Mouse (Mus musculus) midbrain, embryonic 10.5 days (tissue): Measurements from ENCODE around the gene Atp6v1a. TPM values are rescaled to one million over a fixed set of nuclear protein-coding genes. Genes with fewer than 3 reads are reported as not detected.

ENCODE experiments used
- DNase-seq: peaks from one replicate; pipeline ENCODE4 v3.0.0-alpha.2; 2017; ENCODE audit warnings: low spot score
- H3K27ac ChIP-seq: fragments of 300-500 bp; sonication (generic); replicated peaks from 2 replicates; pipeline ENCODE4 v1.5.1; 2016; ENCODE audit warnings: mild to moderate bottlenecking
- H3K27me3 ChIP-seq: fragments of 300-500 bp; sonication (generic); 2 replicates; pipeline ENCODE4 v1.6.1; 2016; ENCODE audit warnings: low read depth, mild to moderate bottlenecking; ENCODE audit not compliant: poor library complexity, severe bottlenecking
- H3K36me3 ChIP-seq: fragments of 300-500 bp; sonication (generic); 2 replicates; pipeline ENCODE4 v1.6.1; 2016; ENCODE audit warnings: mild to moderate bottlenecking, moderate library complexity
- H3K4me1 ChIP-seq: fragments of 300-500 bp; sonication (generic); 2 replicates; pipeline ENCODE4 v1.6.1; 2016
- H3K4me3 ChIP-seq: fragments of 300-500 bp; sonication (generic); 2 replicates; pipeline ENCODE4 v1.5.1; 2016; ENCODE audit warnings: mild to moderate bottlenecking, moderate library complexity
- H3K9me3 ChIP-seq: fragments of 300-500 bp; sonication (generic); replicated peaks from 2 replicates; pipeline ENCODE4 v1.6.1; 2016; ENCODE audit warnings: mild to moderate bottlenecking
- WGBS: fragments of 180-500 bp; shearing (Covaris S2); methylation state at CpG from one replicate; pipeline ENCODE4 v1.1.7; 2016; 5-methylcytosine and 5-hydroxymethylcytosine counted together
- polyA plus RNA-seq: library from polyadenylated mRNA; unstranded; fragments of >200 nt; fragmentation: Nextera tagmentation; extraction: Ambion mirVana; gene quantifications from 2 replicates; pipeline ENCODE4 v1.2.1, GENCODE M21; 2016

Gene Atp6v1a
- polyA plus RNA-seq, 1 experiment from 2014 or later = 43.3 TPM

DNA sequence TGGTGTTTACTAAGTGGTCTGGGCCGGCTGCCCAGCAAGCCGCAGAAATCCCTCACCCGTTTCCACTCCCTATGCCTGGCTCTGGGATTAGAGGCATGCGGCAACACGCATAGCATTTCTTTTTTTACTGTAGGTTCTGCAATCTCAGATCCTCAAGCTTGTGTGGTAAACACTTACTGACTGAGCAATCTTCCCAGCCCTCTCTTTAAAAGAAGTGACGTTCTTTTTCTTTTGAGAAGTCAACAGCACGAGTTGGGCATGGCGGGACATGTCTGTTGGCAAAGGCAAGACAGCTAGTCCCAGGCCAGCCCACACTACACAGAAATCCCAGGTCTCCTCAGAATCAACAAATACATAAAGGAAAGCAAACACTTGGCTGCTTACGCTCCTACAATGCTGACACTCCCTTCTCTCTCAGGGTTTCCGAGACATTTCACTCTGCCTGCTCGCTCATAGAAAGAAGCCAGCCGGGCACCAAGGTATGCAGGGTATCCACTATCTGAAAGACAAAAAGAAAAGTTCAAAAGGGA is 38.3 kb downstream of the Atp6v1a start:
- no peak overlapping the region for H3K4me3 ChIP-seq
- H3K4me1 ChIP-seq = no peaks in the 10 kb centered on the region
- H3K36me3 ChIP-seq = peaks cover 83% of the 10 kb centered on the region
- H3K27me3 ChIP-seq = no peaks in the 10 kb centered on the region
- no peaks in the 10 kb centered on the region for H3K9me3 ChIP-seq
- no peak overlapping the region for H3K27ac ChIP-seq
- DNase-seq = no peak
- WGBS = 97% methylated on average over 12 of the region's 12 CpGs

DNA sequence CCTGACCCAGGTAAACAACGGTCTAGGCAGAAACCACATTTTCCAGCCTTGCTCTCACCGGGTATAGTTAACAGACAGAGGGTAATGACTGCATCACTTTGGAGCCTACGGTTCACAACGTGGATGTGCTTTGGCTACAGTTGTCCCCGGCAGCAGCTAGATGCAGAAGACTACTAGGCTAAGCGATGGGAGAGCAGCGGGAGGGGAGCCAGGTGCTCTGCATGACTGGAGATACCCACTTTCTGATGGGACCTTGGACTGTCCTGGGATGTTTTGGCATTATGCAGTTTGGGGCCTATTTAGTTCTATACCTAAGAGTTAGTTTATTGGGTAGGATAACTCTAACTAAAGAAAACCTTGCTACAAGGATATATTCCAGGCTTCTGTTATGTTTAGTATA is 40.1 kb downstream of the Atp6v1a start:
- Histone ChIP-seq H3K4me1 (no peaks in the 10 kb centered on the region), H3K36me3 (peaks cover 89% of the 10 kb centered on the region), H3K27ac (no peak overlapping the region), H3K4me3 (no peak overlapping the region), H3K9me3 (no peaks in the 10 kb centered on the region), H3K27me3 (no peaks in the 10 kb centered on the region)
- no peak for DNase-seq
- WGBS = 92% methylated on average over 7 of the region's 7 CpGs

DNA sequence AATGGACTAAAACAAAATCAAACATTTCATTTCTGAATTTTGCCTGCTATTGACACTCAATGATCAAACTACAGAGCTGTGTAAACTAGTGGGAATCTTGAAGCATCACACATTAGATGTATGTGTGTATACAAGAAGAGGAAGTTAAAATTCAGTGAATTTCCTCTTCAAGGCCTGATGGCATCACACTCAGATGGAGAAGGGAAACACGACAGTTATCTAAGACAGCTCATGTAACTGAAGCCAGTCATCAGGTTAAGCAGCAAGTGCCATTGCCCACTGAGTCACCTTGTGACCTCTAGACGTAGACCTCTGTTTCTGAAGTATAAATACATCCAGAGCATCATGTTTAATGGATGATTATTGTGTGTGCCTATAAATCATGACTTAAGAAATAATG is 51.9 kb downstream of the Atp6v1a start:
- DNase-seq = no peak
- Histone ChIP-seq H3K36me3 (peaks cover 92% of the 10 kb centered on the region), H3K4me3 (no peak overlapping the region), H3K4me1 (no peaks in the 10 kb centered on the region), H3K9me3 (no peaks in the 10 kb centered on the region), H3K27me3 (no peaks in the 10 kb centered on the region), H3K27ac (no peak overlapping the region)
- 88% methylated on average over 2 of the region's 2 CpGs for WGBS

DNA sequence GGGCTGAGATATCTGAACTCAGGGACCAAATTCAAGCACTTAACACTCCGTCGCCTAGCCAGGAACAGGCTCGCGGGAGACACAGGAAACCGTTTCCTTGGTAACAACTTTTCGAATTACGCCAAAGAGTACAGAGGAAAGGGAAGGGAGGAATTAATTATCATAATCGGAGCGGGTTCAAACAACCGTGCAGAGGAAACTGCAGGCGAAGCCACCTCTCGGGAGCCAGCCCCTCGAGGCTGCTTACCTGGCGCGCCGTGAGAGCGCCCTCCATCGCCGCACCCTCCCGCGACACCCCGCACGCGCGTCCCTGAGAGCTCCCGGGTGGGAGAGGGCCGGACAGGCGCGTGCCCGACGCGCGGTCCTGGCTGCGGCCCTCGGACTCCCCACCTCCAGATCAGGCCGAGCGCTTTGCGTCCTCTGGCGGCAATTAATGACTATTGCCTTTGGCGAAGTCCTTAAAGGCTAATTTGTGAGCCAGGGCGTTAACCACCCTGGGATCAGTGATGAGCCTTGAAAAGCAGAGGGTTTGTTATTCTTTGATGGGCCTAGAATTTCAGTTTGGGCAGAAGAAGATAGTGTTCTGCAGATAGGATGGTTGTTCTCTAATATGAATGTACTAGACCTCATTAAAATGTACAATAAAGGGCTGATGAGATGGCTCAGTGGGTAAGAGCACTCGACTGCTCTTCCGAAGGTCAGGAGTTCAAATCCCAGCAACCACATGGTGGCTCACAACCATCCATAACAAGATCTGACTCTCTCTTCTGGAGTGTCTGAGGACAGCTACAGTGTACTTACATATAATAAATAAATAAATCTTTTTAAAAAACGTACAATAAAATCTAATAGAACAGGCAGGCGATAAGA is 76.2 kb downstream of the Atp6v1a start, which contains the start of gene Gramd1c:
Gramd1c (minus strand) TSS at position 321 of the 870 bp plus-strand sequence.
- Histone ChIP-seq H3K27me3 (no peaks in the 10 kb centered on the region), H3K27ac (peak within 1 kb of the TSS; percentile 87), H3K36me3 (no peaks in the 10 kb centered on the region), H3K4me3 (peak within 1 kb of the TSS; percentile 65), H3K9me3 (no peaks in the 10 kb centered on the region), H3K4me1 (peaks cover 4% of the 10 kb centered on the region; the same call in 1 of the 2 replicates)
- 7% methylated on average over 45 of the region's 45 CpGs for WGBS
- peak; percentile 83 for DNase-seq

DNA sequence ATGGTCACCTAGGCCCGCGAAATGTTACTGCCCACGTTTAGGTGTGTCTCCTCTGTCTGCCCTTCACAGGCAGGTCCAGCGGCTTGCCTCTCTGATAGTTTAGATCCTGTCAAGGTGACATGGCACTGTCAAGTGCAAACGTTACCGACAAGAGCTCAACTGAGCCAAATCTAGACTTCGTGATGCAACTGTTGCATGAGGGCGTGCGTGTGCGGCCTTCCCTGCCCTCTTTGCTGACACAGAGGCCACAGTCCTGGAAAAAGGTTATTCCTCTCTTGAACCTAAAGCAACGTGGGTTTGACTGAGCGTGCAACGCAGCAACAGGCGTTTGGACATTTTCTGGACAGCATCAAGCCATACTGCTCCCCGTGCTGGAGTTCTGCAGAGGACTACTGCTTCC is 78.2 kb downstream of the Atp6v1a start:
- Histone ChIP-seq H3K4me3 (no peak overlapping the region), H3K36me3 (no peaks in the 10 kb centered on the region), H3K4me1 (peaks cover 4% of the 10 kb centered on the region; the same call in 1 of the 2 replicates), H3K9me3 (no peaks in the 10 kb centered on the region), H3K27me3 (no peaks in the 10 kb centered on the region), H3K27ac (no peak overlapping the region)
- 93% methylated on average over 15 of the region's 15 CpGs for WGBS
- no peak for DNase-seq

DNA sequence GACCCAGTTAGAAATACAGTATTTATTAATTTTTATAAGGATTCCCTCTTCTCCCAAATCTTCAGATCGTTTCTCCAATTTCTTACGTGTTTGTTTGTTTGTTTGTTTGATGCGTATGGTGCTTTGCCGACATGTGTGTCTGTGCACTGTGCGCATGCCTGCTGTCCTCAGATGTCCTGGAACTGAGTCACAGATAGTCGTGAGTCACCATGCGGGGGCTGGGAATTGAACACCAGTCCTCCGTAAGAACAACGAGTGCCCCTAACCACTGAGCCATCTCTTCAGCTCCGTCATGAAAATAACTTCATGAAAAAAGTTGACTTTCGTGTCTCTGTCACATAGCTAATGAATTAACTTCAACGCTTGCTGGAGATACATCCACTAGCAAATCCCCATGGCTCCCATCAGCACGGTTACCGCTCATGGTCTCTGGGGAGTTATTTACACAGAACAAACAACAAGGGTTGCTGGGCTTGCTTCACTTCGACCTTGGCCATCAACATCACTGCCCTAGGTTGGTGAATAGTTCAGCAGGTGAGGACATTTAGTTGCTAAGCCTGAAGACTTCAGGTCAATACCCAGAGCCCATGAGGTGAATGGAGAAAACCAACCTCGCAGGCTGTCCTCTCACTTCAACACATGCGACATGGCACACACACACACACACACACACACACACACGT is 78.8 kb downstream of the Atp6v1a start:
- H3K36me3 ChIP-seq = no peaks in the 10 kb centered on the region
- DNase-seq = no peak
- H3K27me3 ChIP-seq = no peaks in the 10 kb centered on the region
- H3K4me1 ChIP-seq = peaks cover 4% of the 10 kb centered on the region; the same call in 1 of the 2 replicates
- H3K4me3 ChIP-seq = no peak overlapping the region
- H3K9me3 ChIP-seq = no peaks in the 10 kb centered on the region
- H3K27ac ChIP-seq = no peak overlapping the region
- WGBS = 93% methylated on average over 18 of the region's 18 CpGs

DNA sequence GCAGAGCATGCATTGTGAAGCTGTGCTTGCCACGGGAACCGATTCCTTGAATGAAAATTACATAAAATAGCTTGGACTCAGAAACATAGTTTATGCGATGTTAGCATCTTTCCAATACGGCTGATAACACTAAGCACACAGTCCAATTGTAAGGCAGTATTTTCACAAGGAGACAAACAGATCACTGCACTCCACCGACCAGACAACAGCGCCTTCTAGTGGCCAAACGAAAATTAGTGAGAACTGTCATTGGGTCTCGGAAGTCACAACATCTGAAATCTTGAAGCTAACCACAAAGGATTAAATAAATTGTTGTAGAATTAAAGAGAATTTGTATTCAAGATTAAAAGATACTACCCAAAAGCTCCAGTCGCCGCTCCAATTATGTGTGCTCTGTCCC is 80.8 kb downstream of the Atp6v1a start:
- 31% methylated on average over 10 of the region's 10 CpGs for WGBS
- Histone ChIP-seq H3K4me1 (peaks cover 4% of the 10 kb centered on the region; the same call in 1 of the 2 replicates), H3K36me3 (no peaks in the 10 kb centered on the region), H3K4me3 (no peak overlapping the region), H3K9me3 (no peaks in the 10 kb centered on the region), H3K27me3 (no peaks in the 10 kb centered on the region), H3K27ac (no peak overlapping the region)
- DNase-seq = peak; percentile 58

DNA sequence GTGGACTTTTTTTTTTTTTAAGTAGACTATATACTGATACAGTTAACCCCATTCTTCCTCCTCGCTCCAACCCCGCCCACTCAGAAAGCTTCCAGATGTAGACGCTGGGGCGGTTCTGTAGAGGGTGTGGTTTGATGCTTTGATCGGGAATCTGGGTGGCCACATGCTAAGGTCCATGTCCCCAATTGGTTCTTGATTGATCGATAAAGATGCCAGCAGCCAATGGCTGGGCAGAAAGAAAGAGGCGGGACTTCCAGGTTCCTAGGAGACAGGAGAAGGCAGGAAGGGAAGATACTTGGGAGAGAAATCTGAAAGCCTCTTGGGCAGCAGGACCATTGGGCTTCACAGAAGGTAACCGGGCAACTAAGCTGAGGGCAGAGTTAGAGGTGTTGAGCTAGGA is 83.7 kb downstream of the Atp6v1a start:
- H3K27ac ChIP-seq = no peak overlapping the region
- H3K27me3 ChIP-seq = no peaks in the 10 kb centered on the region
- no peaks in the 10 kb centered on the region for H3K36me3 ChIP-seq
- WGBS = 54% methylated on average over 8 of the region's 8 CpGs
- no peaks in the 10 kb centered on the region for H3K4me1 ChIP-seq
- no peak for DNase-seq
- H3K9me3 ChIP-seq = no peaks in the 10 kb centered on the region
- no peak overlapping the region for H3K4me3 ChIP-seq

DNA sequence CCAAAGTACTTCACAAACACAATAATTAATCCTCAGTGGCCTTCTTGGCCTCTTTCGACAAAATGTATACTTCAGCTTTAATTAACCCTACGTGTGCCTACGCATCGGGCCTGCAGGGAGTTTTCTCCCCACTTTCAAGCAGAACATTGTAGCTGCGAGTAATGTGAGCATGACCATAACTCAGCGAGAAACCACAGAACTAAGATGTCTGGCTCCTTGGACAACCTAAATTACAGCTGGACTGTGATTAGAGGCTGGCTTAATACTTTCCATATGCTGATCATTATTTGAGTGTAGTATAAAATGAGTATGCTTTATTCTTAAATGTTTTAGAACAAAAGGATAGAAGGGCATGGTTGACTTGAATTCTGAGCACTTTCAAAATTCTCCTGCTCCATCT is 86.2 kb downstream of the Atp6v1a start:
- Histone ChIP-seq H3K27me3 (no peaks in the 10 kb centered on the region), H3K27ac (no peak overlapping the region), H3K36me3 (no peaks in the 10 kb centered on the region), H3K4me3 (no peak overlapping the region), H3K4me1 (no peaks in the 10 kb centered on the region), H3K9me3 (no peaks in the 10 kb centered on the region)
- DNase-seq = no peak
- 83% methylated on average over 6 of the region's 6 CpGs for WGBS

DNA sequence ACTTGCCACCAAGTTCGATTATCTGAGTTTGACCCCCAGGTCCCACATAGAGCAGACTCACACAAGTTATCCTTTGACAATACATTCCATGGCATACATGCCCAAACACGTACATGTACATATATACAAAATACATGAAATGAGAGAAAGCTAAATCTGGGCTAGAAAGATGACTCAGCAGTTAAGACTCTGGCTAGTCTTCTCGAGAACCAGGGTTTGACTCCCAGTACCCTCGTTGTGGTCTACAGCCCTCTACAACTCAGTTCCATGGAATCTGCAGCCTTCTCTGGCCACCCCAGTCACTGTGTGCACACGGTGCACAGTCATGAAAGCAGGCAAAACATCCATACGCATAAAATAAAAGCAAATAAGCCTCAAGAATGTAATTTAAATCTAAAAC is 87.1 kb downstream of the Atp6v1a start:
- H3K27me3 ChIP-seq = no peaks in the 10 kb centered on the region
- H3K9me3 ChIP-seq = 0 out of 2 replicates have a peak, but pooled peaks cover 1% of the 10 kb centered on the region
- H3K4me3 ChIP-seq = no peak overlapping the region
- no peaks in the 10 kb centered on the region for H3K36me3 ChIP-seq
- no peak overlapping the region for H3K27ac ChIP-seq
- H3K4me1 ChIP-seq = no peaks in the 10 kb centered on the region
- no peak for DNase-seq
- 92% methylated on average over 6 of the region's 6 CpGs for WGBS

DNA sequence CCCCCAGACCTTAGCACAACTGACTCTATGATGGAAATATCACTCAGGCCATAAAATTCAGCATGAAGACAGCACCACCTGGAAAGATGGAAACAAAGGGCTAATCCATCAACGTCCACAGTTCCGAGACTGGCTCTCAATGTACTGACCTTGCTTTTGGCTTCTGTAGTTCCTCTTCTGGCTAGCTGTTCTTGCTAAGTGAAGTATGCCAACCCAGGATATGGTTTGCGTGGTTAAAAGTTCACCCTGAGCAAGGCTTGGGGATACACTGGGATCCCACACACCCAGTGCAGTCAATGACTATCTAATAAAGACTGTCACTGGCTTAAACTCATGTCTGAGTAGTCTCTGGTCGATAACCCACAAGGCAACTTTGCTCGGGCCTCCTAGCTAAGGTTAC is 89.4 kb downstream of the Atp6v1a start:
- 91% methylated on average over 5 of the region's 5 CpGs for WGBS
- DNase-seq = no peak
- peaks cover 6% of the 10 kb centered on the region; the same call in 1 of the 2 replicates for H3K9me3 ChIP-seq

DNA sequence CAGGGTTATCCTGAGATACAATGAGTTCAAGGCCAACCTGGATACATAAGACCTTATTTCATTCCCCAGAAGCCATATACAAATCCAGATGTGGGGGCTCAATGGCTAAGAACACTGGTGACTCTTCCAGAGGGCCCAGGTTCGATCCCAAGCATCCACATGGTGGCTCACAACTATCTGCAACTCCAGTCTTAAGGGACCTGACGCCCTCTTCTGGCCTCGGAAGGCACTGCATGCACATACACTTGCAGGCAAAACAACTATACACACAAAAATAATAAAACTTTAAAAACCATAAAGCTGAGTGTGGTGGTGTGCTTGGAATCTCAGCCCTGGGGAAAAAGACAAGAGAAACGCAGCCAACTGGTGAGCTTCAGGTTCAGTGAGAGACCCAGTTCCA is 100.4 kb downstream of the Atp6v1a start:
- Histone ChIP-seq H3K4me1 (no peaks in the 10 kb centered on the region), H3K36me3 (no peaks in the 10 kb centered on the region), H3K27me3 (no peaks in the 10 kb centered on the region), H3K27ac (no peak overlapping the region), H3K4me3 (no peak overlapping the region), H3K9me3 (0 out of 2 replicates have a peak, but pooled peaks cover 3% of the 10 kb centered on the region)
- WGBS = 85% methylated on average over 4 of the region's 4 CpGs
- DNase-seq = no peak

More for the DNA sequence above, 89.4 kb downstream of the Atp6v1a start:
- Histone ChIP-seq H3K36me3 (no peaks in the 10 kb centered on the region), H3K4me1 (no peaks in the 10 kb centered on the region), H3K27me3 (no peaks in the 10 kb centered on the region), H3K4me3 (no peak overlapping the region), H3K27ac (no peak overlapping the region)
